Mouse (Mus musculus): ENCODE measurements around the gene Matk. TPM values are rescaled to one million over a fixed set of nuclear protein-coding genes. Genes with fewer than 3 reads are reported as not detected.

The Matk gene
- polyA plus RNA-seq, 2 experiments: 6.8 to 9.9 TPM

DNA sequence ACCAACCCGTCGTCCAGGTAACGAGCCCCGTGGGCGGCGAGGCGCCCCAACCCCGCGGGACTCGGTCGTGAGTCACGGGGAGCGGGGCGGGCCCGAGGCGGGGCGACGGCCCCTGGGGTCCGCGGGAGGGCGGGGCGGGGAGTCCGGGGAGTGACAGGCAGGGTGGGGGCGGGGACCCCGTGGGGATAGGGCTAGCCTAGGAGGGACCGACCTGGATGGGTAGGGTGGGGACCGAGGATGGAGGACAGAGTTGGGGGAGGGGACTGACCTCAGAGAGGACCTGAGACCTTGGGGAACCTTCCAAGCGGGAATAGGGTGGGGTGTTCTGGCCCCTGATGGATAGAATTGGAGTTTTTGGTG, 19.5 kb upstream of the Matk start:
- Histone ChIP-seq H3K27ac (replicated peaks; ENCODE audit: low read depth, low read length) (no peak overlapping the region), H3K4me2 (replicated peaks; ENCODE audit: low read depth, low read length, severe bottlenecking) (peak overlapping the region; percentile 81), H3K27me3 (ENCODE audit: control insufficient read depth, insufficient read depth, low read length) (peaks cover 35% of the 10 kb centered on the region), H3K9ac (ENCODE audit: low read depth, low read length, severe bottlenecking) (peak overlapping the region; percentile 72), H3K4me3 (replicated peaks; ENCODE audit: low read length) (peak overlapping the region; percentile 71), H3K4me1 (ENCODE audit: control insufficient read depth, insufficient read depth, low read length) (peaks cover 12% of the 10 kb centered on the region), H3K36me3 (ENCODE audit: control insufficient read depth, insufficient read depth, low read length) (no peaks in the 10 kb centered on the region; the same call in 1 of the 2 replicates), H3K9me3 (ENCODE audit: control insufficient read depth, low read length) (no peaks in the 10 kb centered on the region)
- peak; percentile 53 for ATAC-seq (ENCODE audit: low FRiP score, low read depth)
- DNase-seq (ENCODE audit: low spot score): no peak
- WGBS: 4% methylated on average over 26 of the region's 28 CpGs
- TF ChIP-seq POLR2A (IDR thresholded peaks at IDR 0.05; ENCODE audit: borderline replicate concordance, extremely low read depth, insufficient read depth, insufficient read length): no peak

DNA sequence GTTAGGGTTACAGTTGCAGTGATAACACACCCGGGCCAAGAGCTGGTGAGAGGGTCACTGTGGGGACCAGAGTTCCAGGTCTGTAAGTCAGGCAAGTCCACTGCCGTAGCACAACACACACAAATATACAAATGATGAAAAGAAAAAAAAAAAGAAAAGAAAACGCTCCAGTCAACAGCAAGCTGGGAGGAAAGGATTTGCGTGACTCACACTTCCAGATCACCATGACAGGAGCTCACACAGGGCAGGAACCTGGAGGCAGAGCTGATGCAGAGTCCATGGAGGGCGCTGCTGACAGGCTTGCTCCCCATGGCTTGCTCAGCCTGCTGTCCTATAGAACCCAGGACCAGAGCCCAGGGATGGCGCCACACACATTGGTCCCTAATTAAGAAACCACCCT, 18.5 kb upstream of the Matk start:
- no peak overlapping the region for H3K27ac ChIP-seq (replicated peaks; ENCODE audit: low read depth, low read length)
- peaks cover 12% of the 10 kb centered on the region for H3K4me1 ChIP-seq (ENCODE audit: control insufficient read depth, insufficient read depth, low read length)
- H3K9ac ChIP-seq (ENCODE audit: low read depth, low read length, severe bottlenecking): no peak overlapping the region
- ATAC-seq (ENCODE audit: low FRiP score, low read depth) (no peak), DNase-seq (ENCODE audit: low spot score) (no peak)
- 0 out of 2 replicates have a peak overlapping the region, but pooled peaks have one; percentile 71 for H3K4me3 ChIP-seq (replicated peaks; ENCODE audit: low read length)
- TF ChIP-seq POLR2A (IDR thresholded peaks at IDR 0.05; ENCODE audit: borderline replicate concordance, extremely low read depth, insufficient read depth, insufficient read length): no peak
- peaks cover 39% of the 10 kb centered on the region for H3K27me3 ChIP-seq (ENCODE audit: control insufficient read depth, insufficient read depth, low read length)
- H3K9me3 ChIP-seq (ENCODE audit: control insufficient read depth, low read length): no peaks in the 10 kb centered on the region
- WGBS: 75% methylated on average over 6 of the region's 6 CpGs
- 0 out of 2 replicates have a peak overlapping the region, but pooled peaks have one; percentile 81 for H3K4me2 ChIP-seq (replicated peaks; ENCODE audit: low read depth, low read length, severe bottlenecking)
- H3K36me3 ChIP-seq (ENCODE audit: control insufficient read depth, insufficient read depth, low read length): no peaks in the 10 kb centered on the region; the same call in 1 of the 2 replicates

DNA sequence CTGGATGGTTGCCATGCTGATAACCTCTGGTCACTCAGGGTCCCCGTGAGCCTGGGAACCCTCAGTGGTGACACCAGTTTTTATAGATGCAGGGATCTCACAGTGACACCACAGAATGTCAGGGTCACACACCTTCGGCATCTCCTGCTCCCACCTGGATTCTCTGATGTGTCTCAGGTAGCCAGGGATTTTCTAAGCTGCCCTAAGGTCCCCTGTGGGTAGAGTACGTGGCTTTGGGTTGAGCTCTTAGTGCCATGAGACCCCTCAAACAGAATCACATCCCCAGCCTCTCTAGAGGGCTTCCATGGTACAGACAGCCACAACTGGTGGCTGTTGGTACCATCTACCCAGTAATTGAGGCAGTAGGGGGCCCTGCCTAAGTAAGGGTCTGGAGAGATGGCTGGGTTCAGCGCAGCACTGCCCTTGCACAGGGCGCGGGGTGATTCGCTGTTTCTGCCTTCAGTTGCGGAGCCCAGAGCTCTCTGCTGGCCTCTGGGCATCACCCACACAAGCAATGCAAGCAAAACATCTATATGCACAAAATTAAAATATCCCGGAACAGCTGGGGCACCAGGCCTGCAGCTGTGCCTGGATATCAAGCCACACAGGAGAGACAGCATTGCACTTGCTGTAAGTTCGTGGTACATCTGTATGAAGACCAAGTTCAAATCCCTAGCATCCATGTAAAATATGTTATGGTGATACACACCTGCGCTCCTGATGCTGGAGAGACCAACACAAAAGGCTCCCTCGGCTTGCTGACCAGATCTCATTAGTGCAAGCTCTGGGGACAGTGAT, 16.1 kb upstream of the Matk start:
- DNase-seq (ENCODE audit: low spot score) (no peak), ATAC-seq (ENCODE audit: low FRiP score, low read depth) (no peak)
- peaks cover 25% of the 10 kb centered on the region for H3K27me3 ChIP-seq (ENCODE audit: control insufficient read depth, insufficient read depth, low read length)
- TF ChIP-seq POLR2A (IDR thresholded peaks at IDR 0.05; ENCODE audit: borderline replicate concordance, extremely low read depth, insufficient read depth, insufficient read length): no peak
- peaks cover 7% of the 10 kb centered on the region for H3K4me1 ChIP-seq (ENCODE audit: control insufficient read depth, insufficient read depth, low read length)
- H3K9ac ChIP-seq (ENCODE audit: low read depth, low read length, severe bottlenecking): no peak overlapping the region
- 79% methylated on average over 12 of the region's 12 CpGs for WGBS
- H3K27ac ChIP-seq (replicated peaks; ENCODE audit: low read depth, low read length): no peak overlapping the region
- no peak overlapping the region for H3K4me2 ChIP-seq (replicated peaks; ENCODE audit: low read depth, low read length, severe bottlenecking)
- H3K9me3 ChIP-seq (ENCODE audit: control insufficient read depth, low read length): no peaks in the 10 kb centered on the region
- no peaks in the 10 kb centered on the region; the same call in 1 of the 2 replicates for H3K36me3 ChIP-seq (ENCODE audit: control insufficient read depth, insufficient read depth, low read length)
- H3K4me3 ChIP-seq (replicated peaks; ENCODE audit: low read length): no peak overlapping the region

DNA sequence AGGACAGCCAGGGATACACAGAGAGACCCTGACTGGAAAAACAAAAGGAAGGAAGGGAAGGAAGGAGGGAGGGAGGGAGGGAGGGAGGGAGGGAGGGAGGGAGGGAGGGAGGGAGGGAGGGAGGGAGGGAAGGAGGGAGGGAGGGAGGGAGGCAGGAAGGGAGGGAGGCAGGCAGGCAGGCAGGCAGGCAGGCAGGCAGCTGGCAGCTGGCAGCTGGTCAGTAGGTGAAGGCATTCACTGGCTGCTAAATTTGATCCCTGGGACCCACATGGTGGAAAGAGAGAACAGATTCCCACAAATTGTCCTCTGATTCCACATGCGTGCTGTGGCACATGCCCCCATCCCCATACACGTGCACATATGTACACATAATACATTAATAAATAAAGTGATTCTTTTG, 14.1 kb upstream of the Matk start:
- TF ChIP-seq POLR2A (IDR thresholded peaks at IDR 0.05; ENCODE audit: borderline replicate concordance, extremely low read depth, insufficient read depth, insufficient read length): no peak
- Histone ChIP-seq H3K9ac (ENCODE audit: low read depth, low read length, severe bottlenecking) (no peak overlapping the region), H3K36me3 (ENCODE audit: control insufficient read depth, insufficient read depth, low read length) (no peaks in the 10 kb centered on the region; the same call in 1 of the 2 replicates), H3K4me3 (replicated peaks; ENCODE audit: low read length) (no peak overlapping the region), H3K27me3 (ENCODE audit: control insufficient read depth, insufficient read depth, low read length) (peaks cover 16% of the 10 kb centered on the region), H3K4me2 (replicated peaks; ENCODE audit: low read depth, low read length, severe bottlenecking) (no peak overlapping the region), H3K4me1 (ENCODE audit: control insufficient read depth, insufficient read depth, low read length) (peaks cover 1% of the 10 kb centered on the region; the same call in 1 of the 2 replicates), H3K27ac (replicated peaks; ENCODE audit: low read depth, low read length) (no peak overlapping the region), H3K9me3 (ENCODE audit: control insufficient read depth, low read length) (no peaks in the 10 kb centered on the region)
- 64% methylated on average over 2 of the region's 2 CpGs for WGBS
- no peak for DNase-seq (ENCODE audit: low spot score)
- ATAC-seq (ENCODE audit: low FRiP score, low read depth): no peak

DNA sequence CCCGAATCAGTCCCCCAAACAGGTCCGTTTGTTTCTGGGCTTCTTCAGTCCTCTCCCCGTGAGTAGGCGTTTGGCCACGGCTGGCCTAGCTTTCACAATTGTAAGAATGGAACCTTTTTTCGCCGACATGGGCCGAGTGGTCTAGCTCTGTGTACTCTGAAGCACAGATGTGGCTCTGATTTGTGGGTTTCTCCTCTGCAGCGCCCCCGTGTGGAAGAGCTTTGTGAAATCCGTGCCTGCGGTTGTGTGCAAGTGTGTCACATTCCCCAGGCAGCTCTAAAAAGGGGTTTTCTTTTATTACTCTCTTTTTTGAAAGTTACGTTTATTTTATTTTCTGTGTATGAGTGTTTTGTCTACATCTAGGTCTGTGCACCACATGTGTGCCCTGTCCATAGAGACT, 11.9 kb upstream of the Matk start:
- Histone ChIP-seq H3K4me2 (replicated peaks; ENCODE audit: low read depth, low read length, severe bottlenecking) (no peak overlapping the region), H3K36me3 (ENCODE audit: control insufficient read depth, insufficient read depth, low read length) (no peaks in the 10 kb centered on the region; the same call in 1 of the 2 replicates), H3K27ac (replicated peaks; ENCODE audit: low read depth, low read length) (no peak overlapping the region), H3K27me3 (ENCODE audit: control insufficient read depth, insufficient read depth, low read length) (peaks cover 16% of the 10 kb centered on the region), H3K9ac (ENCODE audit: low read depth, low read length, severe bottlenecking) (no peak overlapping the region), H3K4me1 (ENCODE audit: control insufficient read depth, insufficient read depth, low read length) (no peaks in the 10 kb centered on the region), H3K9me3 (ENCODE audit: control insufficient read depth, low read length) (no peaks in the 10 kb centered on the region), H3K4me3 (replicated peaks; ENCODE audit: low read length) (no peak overlapping the region)
- DNase-seq (ENCODE audit: low spot score) (no peak), ATAC-seq (ENCODE audit: low FRiP score, low read depth) (no peak)
- TF ChIP-seq POLR2A (IDR thresholded peaks at IDR 0.05; ENCODE audit: borderline replicate concordance, extremely low read depth, insufficient read depth, insufficient read length): no peak
- 21% methylated on average over 13 of the region's 13 CpGs for WGBS

Measured in limb, embryonic 14.5 days (tissue).